Mouse (Mus musculus): ENCODE data around the gene Ucp3. TPM values are rescaled to one million over a fixed set of nuclear protein-coding genes. Genes with fewer than 3 reads are reported as not detected.

Ucp3 gene
- not detected in 2 replicates for polyA plus RNA-seq (2014; fragmentation: Nextera tagmentation; extraction: Ambion mirVana)

GRCm38 (mm10) chr7:100472777-100473176 lies at the start of gene Ucp3:
TSS of gene Ucp3 (plus strand) at chr7:100472990.
- H3K9ac ChIP-seq (ENCODE audit: low read length) = no peak within 1 kb of the TSS
- WGBS = 77% methylated on average over 6 of the region's 6 CpGs
- H3K4me1 ChIP-seq (replicated peaks; ENCODE audit: control insufficient read depth, insufficient read depth, low read length) = no peaks in the 10 kb centered on the region
- no peaks in the 10 kb centered on the region for H3K9me3 ChIP-seq (ENCODE audit: control insufficient read depth, low read length)
- H3K36me3 ChIP-seq (ENCODE audit: control insufficient read depth, insufficient read depth, low read length) = peaks cover 20% of the 10 kb centered on the region
- H3K27me3 ChIP-seq (replicated peaks; ENCODE audit: control insufficient read depth, insufficient read depth, low read length) = no peaks in the 10 kb centered on the region
- no peak within 1 kb of the TSS for H3K4me2 ChIP-seq (ENCODE audit: low read length)
- H3K4me3 ChIP-seq (ENCODE audit: low read depth, low read length) = no peak within 1 kb of the TSS
- no peak for DNase-seq (ENCODE audit: low spot score)
- H3K27ac ChIP-seq (ENCODE audit: low read depth) = no peak within 1 kb of the TSS
- ATAC-seq (replicated peaks; ENCODE audit: low FRiP score, low TSS enrichment, low read depth) = no peak

- no peaks in the 10 kb centered on the region for H3K27me3 ChIP-seq (replicated peaks; ENCODE audit: control insufficient read depth, insufficient read depth, low read length)
- H3K9ac ChIP-seq (ENCODE audit: low read length) = no peak overlapping the region
- DNase-seq (ENCODE audit: low spot score) (peak; percentile 13), ATAC-seq (replicated peaks; ENCODE audit: low FRiP score, low TSS enrichment, low read depth) (no peak)
- H3K9me3 ChIP-seq (ENCODE audit: control insufficient read depth, low read length) = no peaks in the 10 kb centered on the region
- H3K27ac ChIP-seq (ENCODE audit: low read depth) = no peak overlapping the region
- H3K4me2 ChIP-seq (ENCODE audit: low read length) = no peak overlapping the region
- peaks cover 86% of the 10 kb centered on the region for H3K36me3 ChIP-seq (ENCODE audit: control insufficient read depth, insufficient read depth, low read length)
- H3K4me1 ChIP-seq (replicated peaks; ENCODE audit: control insufficient read depth, insufficient read depth, low read length) = no peaks in the 10 kb centered on the region
- 94% methylated on average over 3 of the region's 3 CpGs for WGBS
- H3K4me3 ChIP-seq (ENCODE audit: low read depth, low read length) = no peak overlapping the region
Measured at GRCm38 (mm10) chr7:100425795-100426194, 47.0 kb upstream of the Ucp3 start.

GRCm38 (mm10) chr7:100429102-100429501 lies 43.7 kb upstream of the Ucp3 start:
- 68% methylated on average over 3 of the region's 3 CpGs for WGBS
- Histone ChIP-seq H3K4me2 (ENCODE audit: low read length) (no peak overlapping the region), H3K27me3 (replicated peaks; ENCODE audit: control insufficient read depth, insufficient read depth, low read length) (no peaks in the 10 kb centered on the region), H3K27ac (ENCODE audit: low read depth) (no peak overlapping the region), H3K9ac (ENCODE audit: low read length) (no peak overlapping the region), H3K4me3 (ENCODE audit: low read depth, low read length) (no peak overlapping the region), H3K36me3 (ENCODE audit: control insufficient read depth, insufficient read depth, low read length) (peaks cover 85% of the 10 kb centered on the region), H3K9me3 (ENCODE audit: control insufficient read depth, low read length) (no peaks in the 10 kb centered on the region), H3K4me1 (replicated peaks; ENCODE audit: control insufficient read depth, insufficient read depth, low read length) (no peaks in the 10 kb centered on the region)
- DNase-seq (ENCODE audit: low spot score) (peak; percentile 56), ATAC-seq (replicated peaks; ENCODE audit: low FRiP score, low TSS enrichment, low read depth) (no peak)

- H3K4me3 ChIP-seq (ENCODE audit: low read depth, low read length) = no peak overlapping the region
- no peaks in the 10 kb centered on the region for H3K27me3 ChIP-seq (replicated peaks; ENCODE audit: control insufficient read depth, insufficient read depth, low read length)
- no peak overlapping the region for H3K4me2 ChIP-seq (ENCODE audit: low read length)
- no peaks in the 10 kb centered on the region for H3K9me3 ChIP-seq (ENCODE audit: control insufficient read depth, low read length)
- peaks cover 79% of the 10 kb centered on the region for H3K36me3 ChIP-seq (ENCODE audit: control insufficient read depth, insufficient read depth, low read length)
- H3K27ac ChIP-seq (ENCODE audit: low read depth) = no peak overlapping the region
- no peak for DNase-seq (ENCODE audit: low spot score)
- H3K4me1 ChIP-seq (replicated peaks; ENCODE audit: control insufficient read depth, insufficient read depth, low read length) = no peaks in the 10 kb centered on the region
- no peak overlapping the region for H3K9ac ChIP-seq (ENCODE audit: low read length)
- 93% methylated on average over 11 of the region's 11 CpGs for WGBS
- ATAC-seq (replicated peaks; ENCODE audit: low FRiP score, low TSS enrichment, low read depth) = no peak
Measured at GRCm38 (mm10) chr7:100429911-100430310, 42.9 kb upstream of the Ucp3 start.

- Histone ChIP-seq H3K9me3 (ENCODE audit: control insufficient read depth, low read length) (no peaks in the 10 kb centered on the region), H3K4me2 (ENCODE audit: low read length) (no peak overlapping the region), H3K9ac (ENCODE audit: low read length) (no peak overlapping the region), H3K4me3 (ENCODE audit: low read depth, low read length) (no peak overlapping the region), H3K27me3 (replicated peaks; ENCODE audit: control insufficient read depth, insufficient read depth, low read length) (no peaks in the 10 kb centered on the region), H3K4me1 (replicated peaks; ENCODE audit: control insufficient read depth, insufficient read depth, low read length) (no peaks in the 10 kb centered on the region), H3K27ac (ENCODE audit: low read depth) (no peak overlapping the region), H3K36me3 (ENCODE audit: control insufficient read depth, insufficient read depth, low read length) (peaks cover 73% of the 10 kb centered on the region)
- DNase-seq (ENCODE audit: low spot score) (no peak), ATAC-seq (replicated peaks; ENCODE audit: low FRiP score, low TSS enrichment, low read depth) (no peak)
- WGBS = 69% methylated on average over 5 of the region's 5 CpGs
Measured at GRCm38 (mm10) chr7:100431103-100431502, 41.7 kb upstream of the Ucp3 start.

GRCm38 (mm10) chr7:100433295-100433694 lies 39.5 kb upstream of the Ucp3 start:
- 85% methylated on average over 6 of the region's 6 CpGs for WGBS
- H3K9me3 ChIP-seq (ENCODE audit: control insufficient read depth, low read length) = no peaks in the 10 kb centered on the region
- H3K4me3 ChIP-seq (ENCODE audit: low read depth, low read length) = no peak overlapping the region
- ATAC-seq (replicated peaks; ENCODE audit: low FRiP score, low TSS enrichment, low read depth) = no peak
- H3K4me1 ChIP-seq (replicated peaks; ENCODE audit: control insufficient read depth, insufficient read depth, low read length) = no peaks in the 10 kb centered on the region
- H3K27ac ChIP-seq (ENCODE audit: low read depth) = no peak overlapping the region
- H3K36me3 ChIP-seq (ENCODE audit: control insufficient read depth, insufficient read depth, low read length) = peaks cover 76% of the 10 kb centered on the region
- DNase-seq (ENCODE audit: low spot score) = no peak
- H3K9ac ChIP-seq (ENCODE audit: low read length) = no peak overlapping the region
- H3K27me3 ChIP-seq (replicated peaks; ENCODE audit: control insufficient read depth, insufficient read depth, low read length) = no peaks in the 10 kb centered on the region
- no peak overlapping the region for H3K4me2 ChIP-seq (ENCODE audit: low read length)

GRCm38 (mm10) chr7:100443728-100444127 lies 29.1 kb upstream of the Ucp3 start:
- Histone ChIP-seq H3K27me3 (replicated peaks; ENCODE audit: control insufficient read depth, insufficient read depth, low read length) (no peaks in the 10 kb centered on the region), H3K36me3 (ENCODE audit: control insufficient read depth, insufficient read depth, low read length) (peaks cover 79% of the 10 kb centered on the region)
- 85% methylated on average over 4 of the region's 4 CpGs for WGBS

GRCm38 (mm10) chr7:100446271-100446670 lies 26.5 kb upstream of the Ucp3 start:
- no peaks in the 10 kb centered on the region for H3K27me3 ChIP-seq (replicated peaks; ENCODE audit: control insufficient read depth, insufficient read depth, low read length)
- H3K4me2 ChIP-seq (ENCODE audit: low read length) = no peak overlapping the region
- WGBS = 99% methylated on average over 5 of the region's 5 CpGs
- no peak overlapping the region for H3K9ac ChIP-seq (ENCODE audit: low read length)
- ATAC-seq (replicated peaks; ENCODE audit: low FRiP score, low TSS enrichment, low read depth) (no peak), DNase-seq (ENCODE audit: low spot score) (no peak)
- peaks cover 81% of the 10 kb centered on the region for H3K36me3 ChIP-seq (ENCODE audit: control insufficient read depth, insufficient read depth, low read length)
- H3K4me1 ChIP-seq (replicated peaks; ENCODE audit: control insufficient read depth, insufficient read depth, low read length) = no peaks in the 10 kb centered on the region
- H3K9me3 ChIP-seq (ENCODE audit: control insufficient read depth, low read length) = no peaks in the 10 kb centered on the region
- no peak overlapping the region for H3K4me3 ChIP-seq (ENCODE audit: low read depth, low read length)
- no peak overlapping the region for H3K27ac ChIP-seq (ENCODE audit: low read depth)

More at GRCm38 (mm10) chr7:100443728-100444127, 29.1 kb upstream of the Ucp3 start:
- H3K4me3 ChIP-seq (ENCODE audit: low read depth, low read length) = no peak overlapping the region
- DNase-seq (ENCODE audit: low spot score) = no peak
- ATAC-seq (replicated peaks; ENCODE audit: low FRiP score, low TSS enrichment, low read depth) = no peak
- H3K27ac ChIP-seq (ENCODE audit: low read depth) = no peak overlapping the region
- H3K9ac ChIP-seq (ENCODE audit: low read length) = no peak overlapping the region
- no peaks in the 10 kb centered on the region for H3K9me3 ChIP-seq (ENCODE audit: control insufficient read depth, low read length)
- no peak overlapping the region for H3K4me2 ChIP-seq (ENCODE audit: low read length)
- no peaks in the 10 kb centered on the region for H3K4me1 ChIP-seq (replicated peaks; ENCODE audit: control insufficient read depth, insufficient read depth, low read length)

GRCm38 (mm10) chr7:100448530-100448929 lies 24.3 kb upstream of the Ucp3 start:
- Histone ChIP-seq H3K27me3 (replicated peaks; ENCODE audit: control insufficient read depth, insufficient read depth, low read length) (no peaks in the 10 kb centered on the region), H3K27ac (ENCODE audit: low read depth) (no peak overlapping the region), H3K9me3 (ENCODE audit: control insufficient read depth, low read length) (no peaks in the 10 kb centered on the region), H3K4me3 (ENCODE audit: low read depth, low read length) (no peak overlapping the region), H3K9ac (ENCODE audit: low read length) (no peak overlapping the region), H3K4me2 (ENCODE audit: low read length) (no peak overlapping the region), H3K36me3 (ENCODE audit: control insufficient read depth, insufficient read depth, low read length) (peaks cover 81% of the 10 kb centered on the region), H3K4me1 (replicated peaks; ENCODE audit: control insufficient read depth, insufficient read depth, low read length) (no peaks in the 10 kb centered on the region)
- ATAC-seq (replicated peaks; ENCODE audit: low FRiP score, low TSS enrichment, low read depth) (no peak), DNase-seq (ENCODE audit: low spot score) (no peak)
- 92% methylated on average over 12 of the region's 12 CpGs for WGBS

Measured in intestine, embryonic 14.5 days (tissue).